Comparison of ENCODE assay signal across 37 mouse cellular contexts in the genomic region with DNA sequence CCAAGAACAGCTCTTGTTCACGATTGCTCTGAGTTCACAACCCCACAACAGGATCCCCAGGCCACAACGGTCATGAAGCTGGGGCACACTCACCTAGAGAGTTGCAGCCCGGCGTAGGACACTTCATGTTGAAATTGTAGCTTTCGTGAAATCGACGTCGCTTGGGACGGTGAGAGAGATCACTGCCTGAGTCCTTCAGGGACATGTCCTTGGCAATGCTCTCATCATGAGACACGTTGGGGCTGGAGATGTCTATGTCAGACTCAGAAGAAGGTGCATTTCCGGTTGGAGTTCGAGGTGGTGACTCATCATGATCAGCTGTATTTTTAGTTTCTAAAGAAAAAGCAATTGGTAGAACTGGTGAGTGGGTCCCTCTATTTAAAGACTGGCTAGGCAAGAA. TPM values are rescaled to one million over a fixed set of nuclear protein-coding genes. Genes with fewer than 3 reads are reported as not detected.
DNase-seq lines count a peak whose midpoint lies in the region; ATAC-seq and TF ChIP-seq lines count a peak whose summit lies in the region.
"Had no signal": no experiment of that assay in that cellular context is flagged by ENCODE, and none has a peak within 500 bp of the region (broad histone marks: within the 10 kb centered on the region; RNA-seq: fewer than 3 reads in every experiment).

No protein-coding gene starts in this region.

- in situ Hi-C loops in ES-E14 (cut with MboI; ENCODE audit: low sequenced_read_pairs in 2 of 2, unreplicated experiment in 2 of 2), result loop anchor here in 1 of 2 experiments (25.0 kb wide), 1 partner anchor 1862 kb away; a partner anchor contains a TSS

- peaks cover 2 to 4% of the 10 kb centered on the region in 2 experiments; a peak in 2 of 4 replicates for H3K4me1 ChIP-seq in ES-E14 (ENCODE audit: control insufficient read depth in 2 of 2, insufficient read depth in 2 of 2, low read length in 2 of 2, poor library complexity in 1 of 2)
- no peaks in the 10 kb centered on the region for H3K4me1 ChIP-seq in forebrain, embryonic 14.5 days (ENCODE audit: control insufficient read depth, insufficient read depth, low read length)
- H3K4me1 ChIP-seq: embryonic facial prominence, embryonic 12.5 days; heart, embryonic 13.5 days; hindbrain, embryonic 10.5 days; hindbrain, embryonic 15.5 days; liver, embryonic 12.5 days; midbrain, embryonic 10.5 days; midbrain, embryonic 15.5 days; neural tube, embryonic 15.5 days had no signal

- intact Hi-C loops in heart, postnatal 10 days (cut with DNase I), result no loop called here

- no peak overlapping the region for H3K4me2 ChIP-seq in forebrain, embryonic 14.5 days (ENCODE audit: low read length)
- H3K4me2 ChIP-seq: embryonic facial prominence, embryonic 12.5 days; heart, embryonic 13.5 days; hindbrain, embryonic 15.5 days; liver, embryonic 12.5 days; midbrain, embryonic 15.5 days; neural tube, embryonic 15.5 days had no signal

- H3K9me3 ChIP-seq in ES-E14 (ENCODE audit: control insufficient read depth, insufficient read depth, low read depth, low read length), result no peaks in the 10 kb centered on the region
- no peaks in the 10 kb centered on the region for H3K9me3 ChIP-seq in forebrain, embryonic 14.5 days (replicated peaks; ENCODE audit: control insufficient read depth, low read length)
- H3K9me3 ChIP-seq: embryonic facial prominence, embryonic 12.5 days; heart, embryonic 13.5 days; hindbrain, embryonic 10.5 days; hindbrain, embryonic 15.5 days; liver, embryonic 12.5 days; midbrain, embryonic 10.5 days; midbrain, embryonic 15.5 days; neural tube, embryonic 15.5 days had no signal

- peak overlapping the region; percentile 22 for H3K27ac ChIP-seq in ES-E14 (ENCODE audit: insufficient read depth, low read depth, low read length, poor library complexity, severe bottlenecking)
- no peak overlapping the region for H3K27ac ChIP-seq in forebrain, embryonic 14.5 days (ENCODE audit: low read depth, low read length)
- H3K27ac ChIP-seq: embryonic facial prominence, embryonic 12.5 days; heart, adult 2 months; heart, embryonic 13.5 days; hindbrain, embryonic 10.5 days; hindbrain, embryonic 15.5 days; kidney, postnatal 0 days; liver, embryonic 12.5 days; macrophage; midbrain, embryonic 10.5 days; midbrain, embryonic 15.5 days; neural tube, embryonic 15.5 days had no signal

- ATAC-seq in forebrain, embryonic 14.5 days, result no peak
- ATAC-seq: forebrain, postnatal 0 days; inflammation-experienced regulatory T-cells, adult 6 months; liver, embryonic 12.5 days; liver, postnatal 0 days; midbrain, embryonic 15.5 days had no signal

- no peak overlapping the region for H3K9ac ChIP-seq in ES-E14 (ENCODE audit: insufficient read depth, low read depth, low read length, poor library complexity, severe bottlenecking)
- H3K9ac ChIP-seq in forebrain, embryonic 14.5 days (ENCODE audit: low read length), result no peak overlapping the region
- H3K9ac ChIP-seq: embryonic facial prominence, embryonic 12.5 days; forebrain, postnatal 0 days; heart, embryonic 13.5 days; hindbrain, embryonic 15.5 days; liver, embryonic 12.5 days; liver, postnatal 0 days; midbrain, embryonic 15.5 days; neural tube, embryonic 15.5 days had no signal

- H3K36me3 ChIP-seq in ES-E14 (ENCODE audit: control insufficient read depth, insufficient read depth, low read length, poor library complexity, severe bottlenecking), result peaks cover 47% of the 10 kb centered on the region
- peaks cover 73% of the 10 kb centered on the region for H3K36me3 ChIP-seq in forebrain, embryonic 14.5 days (ENCODE audit: control insufficient read depth, insufficient read depth, low read length)

- DNase-seq in adrenal gland, adult (ENCODE audit: inconsistent age in 2 of 2, low spot score in 1 of 2), result peak; percentile 71 to 86
- DNase-seq in adrenal gland, postnatal 4 days (ENCODE audit: low spot score in 2 of 2), result no peak
- no peak for DNase-seq in ES-E14 (ENCODE audit: low read depth, low spot score)
- DNase-seq in adrenal gland, postnatal 14 days, result peak; percentile 68
- DNase-seq in forebrain, embryonic 14.5 days (ENCODE audit: low spot score), result no peak
- no peak for DNase-seq in heart, postnatal 10 days
- DNase-seq in lung, postnatal 10 days, result no peak
- DNase-seq: cerebellum, adult 8-10 months; embryo, embryonic 11 days; forebrain, postnatal 0 days; heart, adult 2 months; heart, postnatal 14 days; kidney, adult 2 months; kidney, postnatal 4 days; left cerebral cortex, postnatal 4 days; liver, postnatal 0 days; retina, postnatal 1 day; right cerebral cortex, postnatal 14 days had no signal

- WGBS in forebrain, embryonic 14.5 days, result 94% methylated on average over 12 of the region's 12 CpGs

- H3K27me3 ChIP-seq in forebrain, embryonic 14.5 days (replicated peaks; ENCODE audit: control insufficient read depth, insufficient read depth, low read length), result no peaks in the 10 kb centered on the region
- H3K27me3 ChIP-seq: embryonic facial prominence, embryonic 12.5 days; heart, embryonic 13.5 days; hindbrain, embryonic 15.5 days; liver, embryonic 12.5 days; midbrain, embryonic 15.5 days; neural tube, embryonic 15.5 days had no signal

- H3K4me3 ChIP-seq in ES-E14 (ENCODE audit: insufficient read depth in 1 of 2, low read depth in 1 of 2, low read length in 2 of 2, poor library complexity in 1 of 2, severe bottlenecking in 1 of 2), result no peak overlapping the region
- no peak overlapping the region for H3K4me3 ChIP-seq in forebrain, embryonic 14.5 days (ENCODE audit: low read depth, low read length)
- H3K4me3 ChIP-seq: embryonic facial prominence, embryonic 12.5 days; heart, adult 2 months; heart, embryonic 13.5 days; hindbrain, embryonic 10.5 days; hindbrain, embryonic 15.5 days; liver, embryonic 12.5 days; midbrain, embryonic 10.5 days; midbrain, embryonic 15.5 days; neural tube, embryonic 15.5 days had no signal

TF ChIP-seq in ES-E14, 5 proteins besides CTCF, POLR2A, EP300 and RAD21:
- TF ChIP-seq MAFK (IDR thresholded peaks at IDR 0.05; ENCODE audit: insufficient read depth, low read depth, low read length) (no peak), ZC3H11A (IDR thresholded peaks at IDR 0.05; ENCODE audit: borderline replicate concordance, low read depth, low read length) (no peak), CHD2 (IDR thresholded peaks at IDR 0.05; ENCODE audit: low read depth, low read length) (no peak), ZNF384 (IDR thresholded peaks at IDR 0.05; ENCODE audit: low read depth, low read length) (no peak), HCFC1 (IDR thresholded peaks at IDR 0.05; ENCODE audit: borderline replicate concordance, insufficient read depth, low read length) (no peak)

RNA-seq across cellular contexts. Expression of a gene that starts 10.2 kb away (rescaled TPM):
- total RNA-seq in adrenal gland, postnatal 4 days (2021), result 10 to 100 TPM; 77.8 to 80.3 TPM
- 108 and 118 TPM in 2 replicates for total RNA-seq in ES-E14 (2012; rRNA removed)
- total RNA-seq in adrenal gland, postnatal 14 days (2021), result 48.5 and 50.7 TPM in 2 replicates
- 66.5 and 68.0 TPM in 2 replicates for polyA plus RNA-seq in forebrain, embryonic 14.5 days (2014; fragmentation: Nextera tagmentation; extraction: Ambion mirVana)
- total RNA-seq in heart, postnatal 10 days (2021), result 10 to 100 TPM; 45.1 to 51.1 TPM

RNA-seq across cellular contexts. Expression of a gene that starts 36.9 kb away (rescaled TPM):
- 10 to 100 TPM; 21.9 to 27.8 TPM for total RNA-seq in adrenal gland, postnatal 4 days (2021)
- 19.6 and 26.2 TPM in 2 replicates for total RNA-seq in ES-E14 (2012; rRNA removed)
- total RNA-seq in adrenal gland, postnatal 14 days (2021), result 20.2 and 21.4 TPM in 2 replicates
- 3.3 and 4.0 TPM in 2 replicates for polyA plus RNA-seq in forebrain, embryonic 14.5 days (2014; fragmentation: Nextera tagmentation; extraction: Ambion mirVana)
- total RNA-seq in heart, postnatal 10 days (2021), result 10 to 100 TPM in 1 of 2 experiments, 1 to 10 TPM in 1; 9.1 to 14.0 TPM

RNA-seq across cellular contexts. Expression of a gene that starts 38.6 kb away (rescaled TPM):
- total RNA-seq in adrenal gland, postnatal 4 days (2021), result under 1 TPM in 1 of 2 experiments, not detected in 1; 0.22 TPM
- total RNA-seq in ES-E14 (2012; rRNA removed), result 0.18 and 0.53 TPM in 2 replicates
- total RNA-seq in adrenal gland, postnatal 14 days (2021), result not detected in 2 replicates
- polyA plus RNA-seq in forebrain, embryonic 14.5 days (2014; fragmentation: Nextera tagmentation; extraction: Ambion mirVana), result not detected in 2 replicates
- not detected for total RNA-seq in heart, postnatal 10 days (2021)
- total RNA-seq: forebrain, postnatal 0 days; gastrocnemius, adult 8-10 months; gastrocnemius, postnatal 4 days; heart, adult 2 months; heart, postnatal 14 days; layer of hippocampus, adult 8-10 months; layer of hippocampus, postnatal 25 days; left cerebral cortex, postnatal 4 days had no signal
- polyA plus RNA-seq: forebrain, postnatal 0 days; heart, embryonic 13.5 days; hindbrain, embryonic 10.5 days; hindbrain, embryonic 15.5 days; liver, postnatal 0 days; lung, embryonic 16.5 days; macrophage; midbrain, embryonic 10.5 days; midbrain, embryonic 15.5 days; stomach, embryonic 14.5 days; testis, adult 2 months; urinary bladder, adult 2 months had no signal

Comparison
In these comparisons a context has a peak if more than half of its experiments do, and no peak if none do; other contexts are left out.
1. DNase-seq: peak in adrenal gland, adult (2 of 2) and adrenal gland, postnatal 14 days (single experiment); none in adrenal gland, postnatal 4 days (0 of 2), ES-E14 (single experiment), forebrain, embryonic 14.5 days (single experiment), heart, postnatal 10 days (0 of 2) and lung, postnatal 10 days (single experiment).